Mouse (Mus musculus) B cell, adult 2 months (primary cell): ENCODE data around the gene Dbp.

Experiments
- DNase-seq, 2 experiments: peaks; one replicate each; pipeline ENCODE4 v3.0.0; 2022

The Dbp gene

DNA sequence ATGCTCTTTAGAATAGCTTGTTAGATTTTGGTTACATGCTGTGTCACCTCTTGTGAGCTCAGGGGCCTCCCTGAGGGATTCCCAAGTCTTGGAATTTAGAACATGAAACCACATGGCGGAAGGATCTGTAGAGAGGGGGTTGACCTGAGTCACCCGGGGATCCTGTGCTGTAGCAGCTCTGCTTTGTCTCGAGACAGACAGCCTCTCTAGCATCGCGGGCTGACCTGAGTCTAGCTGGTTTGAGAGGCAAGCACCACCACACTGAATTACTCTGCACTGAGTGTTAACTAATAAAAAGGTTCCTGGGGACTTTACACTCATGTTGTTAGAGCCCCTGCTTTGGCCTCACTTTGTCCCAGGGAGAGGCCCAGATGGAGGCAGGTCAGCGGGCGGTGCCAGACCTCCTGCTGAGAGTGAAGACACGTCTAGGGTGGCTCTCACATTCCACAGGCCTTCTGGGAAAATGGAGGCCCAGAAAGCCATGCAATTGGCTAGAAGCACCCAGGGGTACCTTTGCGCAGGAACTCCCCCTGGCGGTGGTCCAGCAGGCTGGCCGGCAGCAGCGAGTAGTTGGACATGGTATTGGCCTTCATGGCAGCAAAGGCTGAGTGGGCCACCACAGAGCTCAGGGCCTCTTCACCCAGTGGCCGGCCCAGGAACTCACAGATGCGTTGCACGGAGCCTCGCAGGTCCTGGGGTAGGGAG lies 26.0 kb downstream of the Dbp start:
- peak; percentile 56 to 60 for DNase-seq

DNA sequence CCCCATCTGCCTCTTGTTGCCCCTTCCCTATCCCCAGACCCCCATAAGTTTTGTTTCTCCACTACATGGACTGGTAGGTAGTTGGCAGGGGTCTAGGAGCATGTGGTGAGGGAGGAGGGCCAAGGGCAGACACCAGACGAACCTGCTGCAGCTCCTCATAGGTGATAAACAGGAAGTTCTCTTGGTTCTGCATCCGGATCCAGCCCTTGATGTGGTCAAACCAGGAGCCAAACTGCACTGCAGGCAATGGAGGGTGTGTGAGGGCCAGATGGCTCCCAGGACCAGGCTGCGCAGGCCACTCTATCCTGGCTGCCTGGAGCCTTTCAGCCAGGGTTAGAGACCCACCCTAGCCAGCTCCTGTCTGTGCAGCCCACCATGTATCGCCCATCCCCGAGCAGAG lies 28.6 kb downstream of the Dbp start:
- DNase-seq: no peak

DNA sequence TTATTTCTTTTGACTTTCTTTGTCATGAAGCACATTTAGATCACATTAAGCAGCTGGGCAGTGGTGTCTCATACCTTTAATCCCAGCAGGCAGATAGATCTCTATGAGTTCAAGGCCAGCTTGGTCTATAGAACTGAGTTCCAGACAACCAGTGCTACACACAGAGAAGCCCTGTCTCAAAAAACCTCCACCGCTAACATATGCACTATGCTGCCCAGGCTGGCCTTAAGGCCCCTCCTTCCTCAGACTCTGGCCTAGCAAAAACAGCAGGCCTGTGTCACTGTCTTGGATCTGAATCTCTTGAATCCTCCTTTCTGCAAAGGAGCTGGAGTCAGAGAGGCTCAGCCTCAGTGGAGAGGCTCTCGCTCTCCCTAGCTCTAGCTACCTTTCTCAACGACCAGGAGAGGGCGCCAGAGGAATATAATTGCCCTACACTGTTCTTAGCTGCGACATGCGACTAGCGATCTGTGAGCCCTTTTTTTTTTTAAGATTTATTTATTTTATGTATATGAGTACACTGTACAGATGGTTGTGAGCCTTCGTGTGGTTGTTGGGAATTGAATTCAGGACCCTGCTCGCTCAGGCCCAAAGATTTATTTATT lies 34.4 kb downstream of the Dbp start:
- peak; percentile 89 to 90 for DNase-seq

DNA sequence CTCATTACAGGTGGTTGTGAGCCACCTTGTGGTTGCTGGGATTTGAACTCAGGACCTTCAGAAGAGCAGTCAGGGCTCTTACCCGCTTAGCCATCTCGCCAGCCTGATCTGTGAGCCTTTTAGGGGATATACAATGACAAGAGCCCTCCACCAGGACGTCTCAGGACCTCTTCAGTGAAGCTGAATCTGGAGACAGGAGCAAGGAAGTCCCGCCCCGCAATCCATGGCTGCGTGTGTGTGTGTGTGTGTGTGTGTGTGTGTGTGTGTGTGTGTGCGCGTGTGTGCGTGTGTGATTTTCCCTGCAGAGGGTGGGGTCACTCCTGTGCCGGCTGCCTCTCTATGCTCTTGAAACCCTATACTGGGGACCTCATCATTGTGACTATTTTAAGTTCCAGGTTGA lies 34.9 kb downstream of the Dbp start:
- DNase-seq: no peak

GRCm38 (mm10) chr7:45741308-45741707 lies 36.4 kb downstream of the Dbp start:
- DNase-seq: peak in 1 of 2 experiments; percentile 28

DNA sequence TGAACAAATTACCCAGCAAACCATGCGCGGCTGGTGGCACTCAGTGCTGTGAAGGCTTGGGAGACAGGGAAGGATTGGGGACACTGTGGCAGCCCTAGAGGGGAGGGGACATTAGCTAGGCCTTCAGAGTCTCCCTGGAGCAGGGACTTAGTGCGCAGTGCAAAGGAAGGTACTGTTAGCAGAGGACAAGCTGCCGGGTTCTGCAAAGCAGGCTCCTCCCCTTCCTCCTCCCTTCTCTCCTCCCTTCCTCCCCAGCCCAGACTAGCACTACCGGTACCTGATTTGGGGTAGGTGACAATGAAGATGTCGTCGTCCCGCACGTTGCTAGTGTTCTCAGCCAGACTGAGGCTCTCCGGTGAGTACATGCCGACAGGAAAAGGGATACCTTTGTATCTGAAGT lies 36.9 kb downstream of the Dbp start:
- DNase-seq: peak; percentile 46 to 61

GRCm38 (mm10) chr7:45742338-45742737 lies 37.5 kb downstream of the Dbp start:
- DNase-seq: peak; percentile 50 to 57

DNA sequence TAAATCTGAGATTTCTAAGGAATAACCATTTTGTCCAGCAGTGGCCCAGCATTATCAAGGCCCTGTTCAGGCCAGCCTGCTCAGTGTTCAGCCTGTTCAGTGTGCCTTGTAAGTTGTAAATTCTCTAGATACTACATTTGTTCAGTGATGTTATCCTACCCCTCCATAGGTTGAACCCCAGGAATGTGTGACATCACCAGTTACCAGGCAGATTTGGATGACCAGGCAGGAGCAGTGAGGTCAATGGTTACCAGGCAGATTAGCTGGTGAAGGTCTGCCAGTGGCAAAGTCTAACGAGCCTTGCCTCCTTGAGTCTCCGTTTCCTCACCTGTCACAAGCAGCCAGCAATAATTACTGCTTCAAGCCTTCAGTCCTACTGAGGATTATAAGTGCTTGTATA lies 39.5 kb downstream of the Dbp start:
- peak; percentile 76 to 78 for DNase-seq

DNA sequence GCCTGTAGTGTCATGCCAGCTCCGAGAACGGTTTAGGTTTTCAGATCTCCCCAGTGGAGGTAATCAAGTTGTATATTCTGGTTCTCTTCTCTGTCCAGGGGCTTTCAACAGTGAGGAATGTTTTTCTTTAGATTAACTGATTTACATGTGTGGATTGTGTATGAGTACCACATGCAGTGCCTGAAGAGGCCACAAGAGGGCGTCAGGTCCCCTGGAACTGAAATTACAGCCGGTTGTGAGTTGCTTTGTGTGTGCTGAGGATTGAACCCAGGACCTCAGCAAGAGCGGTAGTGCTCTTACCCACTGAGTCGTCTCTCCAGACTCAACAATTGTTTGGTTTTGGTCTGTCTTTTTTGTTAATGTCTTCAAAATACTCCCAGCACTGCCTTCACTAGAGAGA lies 41.6 kb downstream of the Dbp start:
- DNase-seq: peak; percentile 45 to 51

GRCm38 (mm10) chr7:45747450-45747849 lies 42.6 kb downstream of the Dbp start:
- DNase-seq: no peak

GRCm38 (mm10) chr7:45748110-45748509 lies 43.2 kb downstream of the Dbp start:
- no peak for DNase-seq

GRCm38 (mm10) chr7:45749401-45749800 lies 44.5 kb downstream of the Dbp start:
- no peak for DNase-seq

DNA sequence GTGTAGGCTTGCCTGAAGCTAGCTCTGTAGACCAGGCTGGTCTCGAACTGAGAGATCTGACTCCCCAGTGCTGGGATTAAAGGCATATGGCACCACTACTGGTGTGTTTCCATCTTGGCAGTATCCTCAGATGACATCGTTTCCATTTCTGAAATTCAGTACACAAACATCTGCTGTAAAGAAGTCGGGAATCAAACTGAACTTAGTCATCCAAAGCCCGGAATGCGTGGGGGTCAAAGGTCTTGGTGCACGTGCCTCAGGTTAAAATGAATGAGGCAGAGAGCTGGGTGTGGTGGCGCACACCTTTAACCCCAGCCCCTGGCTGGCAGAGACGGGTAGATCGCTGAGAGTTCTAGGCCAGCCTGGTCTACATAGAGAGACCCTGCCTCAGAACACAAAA lies 45.3 kb downstream of the Dbp start:
- DNase-seq: no peak

DNA sequence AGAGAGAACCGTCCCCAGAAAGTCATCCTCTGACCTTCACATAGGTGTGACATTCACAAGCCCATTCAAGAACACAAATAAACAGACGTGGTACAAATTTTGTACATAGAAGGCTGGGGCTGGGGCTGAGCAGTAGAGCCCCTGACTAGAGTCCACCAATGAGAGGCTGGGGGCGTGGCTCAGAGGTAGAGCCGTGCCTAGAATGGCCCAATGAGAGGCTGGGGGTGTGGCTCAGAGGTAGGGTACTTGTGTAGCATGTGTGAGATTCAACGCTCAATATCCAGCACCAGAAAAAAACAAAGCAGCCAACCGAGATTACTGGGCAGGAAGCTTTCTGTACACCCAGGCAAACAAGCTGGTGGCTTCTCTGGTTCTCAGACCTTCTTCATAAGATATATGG lies 50.8 kb downstream of the Dbp start:
- DNase-seq: no peak

GRCm38 (mm10) chr7:45759400-45759799 lies 54.5 kb downstream of the Dbp start:
- DNase-seq: no peak
